Mouse (Mus musculus) liver, adult (tissue): ENCODE results near the gene Mfap3l.

ENCODE experiments used
- GATA4 ChIP-seq: IDR thresholded peaks from 2 replicates; pipeline ENCODE4 v1.6.1; 2014; ENCODE audit warnings: mild to moderate bottlenecking, low read length; ENCODE audit not compliant: insufficient replicate concordance

Mfap3l gene

DNA sequence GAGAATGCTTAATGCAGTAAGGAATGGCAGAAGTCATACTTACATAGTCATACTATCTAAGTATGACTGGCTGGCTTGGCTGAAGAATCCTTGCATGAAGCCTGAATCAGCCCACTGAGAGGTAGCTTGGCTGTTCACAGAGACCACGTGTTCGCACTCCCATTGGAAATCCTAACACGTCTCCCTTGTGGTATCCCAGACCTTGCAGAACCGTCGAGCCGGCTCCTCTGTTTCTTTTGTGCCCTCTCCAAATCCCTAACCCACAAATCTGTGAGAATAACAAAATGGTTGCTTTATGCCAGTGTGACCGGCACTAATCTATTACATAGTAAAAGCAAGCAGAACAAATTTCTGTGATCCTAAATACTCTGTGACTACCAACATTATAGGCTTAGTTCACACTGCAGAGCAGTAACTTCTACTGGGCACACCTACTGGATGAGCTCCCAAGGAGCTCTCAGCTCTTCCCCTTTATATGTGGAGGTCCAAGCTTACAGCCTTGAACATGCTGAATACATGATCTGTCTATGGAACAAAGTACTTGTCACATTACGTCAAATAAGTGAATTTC lies 79.0 kb downstream of the Mfap3l start:
- TF ChIP-seq GATA4: no peak

GRCm38 (mm10) chr8:60714724-60715123 lies 82.1 kb downstream of the Mfap3l start:
- TF ChIP-seq GATA4: no peak

DNA sequence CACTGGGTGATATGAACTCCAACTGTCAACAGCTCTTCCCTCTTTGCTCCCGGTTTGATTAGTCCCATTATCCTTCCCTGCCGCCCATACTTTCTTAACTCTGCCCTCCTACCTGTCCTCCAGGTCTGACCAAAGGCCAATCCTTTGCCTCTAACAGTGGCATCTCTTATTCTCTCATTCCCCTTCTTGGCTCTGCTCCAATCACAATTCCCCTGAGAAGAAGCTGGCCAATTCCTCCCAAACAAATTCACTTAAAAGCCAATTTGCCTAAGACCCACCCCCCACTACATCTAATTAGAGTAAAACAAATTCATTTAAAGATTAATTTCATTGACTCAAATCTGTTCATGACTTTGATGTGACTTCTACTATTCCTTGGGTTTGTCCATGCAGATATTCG lies 86.1 kb downstream of the Mfap3l start:
- TF ChIP-seq GATA4: no peak
